Mouse (Mus musculus) 3134 (cell line): ENCODE data around the gene Slc4a7.
"Not testable (repeated sequence)": the region's sequence is repeated elsewhere in the genome, so short reads cannot be mapped to it uniquely, and the experiment has no call there.

Experiments used
- DNase-seq: peaks from one replicate; pipeline ENCODE4 v3.0.0-alpha.2; 2011; ENCODE audit warnings: low spot score; ENCODE audit not compliant: insufficient read length; ENCODE audit errors: extremely low read depth

Gene Slc4a7

GRCm38 (mm10) chr14:14799861-14800260, 97.8 kb downstream of the Slc4a7 start:
- no peak for DNase-seq

- DNase-seq: no peak
These were observed 98.3 kb downstream of the Slc4a7 start for GRCm38 (mm10) chr14:14800332-14800731.

GRCm38 (mm10) chr14:14800810-14801209, 98.7 kb downstream of the Slc4a7 start:
- no peak for DNase-seq

DNA sequence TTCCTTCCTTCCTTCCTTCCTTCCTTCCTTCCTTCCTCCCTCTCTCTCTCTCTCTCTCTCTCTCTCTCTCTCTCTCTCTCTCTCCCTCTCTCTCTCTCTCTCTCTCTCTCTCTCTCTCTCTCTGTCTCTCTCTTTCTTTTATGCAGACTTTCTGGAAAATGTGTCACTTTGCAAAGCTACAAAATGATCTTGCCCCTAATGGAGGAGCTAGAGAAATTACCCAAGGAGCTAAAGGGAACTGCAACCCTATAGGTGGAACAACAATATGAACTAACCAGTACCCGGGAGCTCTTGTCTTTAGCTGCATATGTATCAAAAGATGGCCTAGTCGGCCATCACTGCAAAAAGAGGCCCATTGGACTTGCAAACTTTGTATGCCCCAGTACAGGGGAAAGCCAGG, 101.0 kb downstream of the Slc4a7 start, which contains the start of gene Nek10:
Nek10 (plus strand) TSS at position 301 of the 400 bp plus-strand sequence.
- not testable (repeated sequence) for DNase-seq

DNA sequence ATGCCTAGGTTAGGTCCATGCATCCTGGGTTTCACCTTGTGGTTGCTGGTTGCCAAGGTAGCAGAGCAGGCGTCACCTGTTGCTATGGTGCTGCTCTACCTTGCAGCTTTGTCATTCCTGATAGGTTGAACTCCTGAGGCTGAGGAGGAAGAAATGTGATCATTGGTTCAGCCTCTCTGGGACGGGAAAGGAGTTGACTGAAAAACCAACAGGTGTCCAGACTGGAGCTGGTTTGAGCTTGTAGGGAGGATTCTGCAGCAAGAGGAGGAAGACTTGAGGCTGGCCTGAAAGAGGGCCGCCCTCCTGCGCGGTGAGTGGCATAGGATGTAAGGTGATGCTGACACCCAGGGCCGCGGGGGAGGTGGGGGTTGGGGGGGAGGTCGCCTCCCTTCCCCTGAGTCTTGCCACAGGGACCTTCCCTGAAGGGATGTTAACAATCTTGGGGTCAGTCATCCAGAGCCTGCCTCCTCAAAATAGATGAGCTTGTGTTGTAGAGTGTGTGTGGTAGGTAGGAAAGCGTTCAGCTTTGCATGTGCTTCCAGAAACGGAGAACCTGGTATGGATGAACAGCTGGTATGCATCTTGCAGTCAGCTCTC, 101.9 kb downstream of the Slc4a7 start:
- peak; percentile 11 for DNase-seq

DNA sequence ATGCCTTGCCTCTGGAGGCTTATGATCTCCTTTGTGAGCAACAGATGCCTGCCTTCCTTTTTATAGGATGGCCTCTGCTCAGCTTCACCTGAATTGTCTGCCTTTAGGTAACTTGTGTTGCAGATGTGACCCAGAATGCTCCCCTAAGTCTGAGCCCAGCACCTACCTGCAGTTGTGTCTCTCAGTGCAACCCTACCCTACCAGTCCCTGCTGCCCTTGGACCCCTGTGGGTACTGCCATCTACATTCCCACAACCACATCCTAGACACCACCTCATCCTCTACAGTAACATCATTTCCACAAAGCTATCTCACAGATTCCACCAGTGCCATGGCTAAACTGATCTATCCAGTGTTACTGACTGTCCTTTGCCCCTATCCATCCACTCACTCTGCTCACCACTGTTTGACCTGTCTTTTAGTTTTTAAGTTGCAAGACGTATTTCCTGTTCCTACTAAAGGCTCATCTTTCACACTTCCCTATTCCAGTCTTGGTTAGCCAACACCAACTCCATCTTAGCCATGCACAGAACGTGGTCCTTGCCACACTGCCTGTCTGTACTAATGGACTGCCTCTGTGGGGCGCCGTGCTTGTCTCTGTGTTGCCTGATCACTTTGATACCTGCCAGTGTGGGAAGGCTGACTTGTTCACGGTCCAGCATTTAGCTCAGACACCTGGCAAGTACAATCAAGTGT, 102.6 kb downstream of the Slc4a7 start:
- DNase-seq: no peak

DNA sequence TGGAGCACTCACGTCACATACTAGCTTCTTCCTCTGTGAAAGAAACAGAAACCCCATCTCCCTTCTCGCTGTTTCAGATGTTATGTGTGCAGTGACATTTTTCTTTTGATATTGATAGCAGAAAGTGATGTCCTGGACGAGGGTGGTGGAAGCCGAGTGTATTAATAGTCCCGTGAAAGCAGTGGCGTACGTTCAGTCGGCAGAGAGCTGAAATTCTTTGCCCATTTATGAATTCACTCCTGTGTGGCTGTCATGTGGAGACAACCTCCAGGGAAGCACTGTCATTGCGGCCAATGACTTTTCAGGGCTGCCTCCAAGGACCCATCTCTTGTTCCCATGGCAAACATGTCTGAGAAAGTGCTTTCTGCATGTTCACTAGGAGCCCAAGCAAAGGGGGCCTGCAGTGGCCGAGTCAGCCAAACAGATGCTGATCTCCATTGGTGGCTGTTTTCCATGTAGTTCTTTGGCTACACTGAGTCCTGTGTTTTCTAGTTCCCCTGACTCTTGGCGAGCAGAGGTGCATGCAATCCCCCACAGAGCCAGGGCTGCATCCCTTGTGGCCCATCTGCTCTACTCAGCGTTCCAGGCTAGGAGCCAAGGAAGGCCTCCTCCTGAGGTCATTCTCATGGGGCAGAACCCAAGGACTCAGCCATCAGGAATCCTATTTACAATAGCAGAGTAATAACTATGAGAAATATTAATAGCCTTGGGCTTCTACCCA, 130.6 kb downstream of the Slc4a7 start:
- peak; percentile 43 for DNase-seq

DNA sequence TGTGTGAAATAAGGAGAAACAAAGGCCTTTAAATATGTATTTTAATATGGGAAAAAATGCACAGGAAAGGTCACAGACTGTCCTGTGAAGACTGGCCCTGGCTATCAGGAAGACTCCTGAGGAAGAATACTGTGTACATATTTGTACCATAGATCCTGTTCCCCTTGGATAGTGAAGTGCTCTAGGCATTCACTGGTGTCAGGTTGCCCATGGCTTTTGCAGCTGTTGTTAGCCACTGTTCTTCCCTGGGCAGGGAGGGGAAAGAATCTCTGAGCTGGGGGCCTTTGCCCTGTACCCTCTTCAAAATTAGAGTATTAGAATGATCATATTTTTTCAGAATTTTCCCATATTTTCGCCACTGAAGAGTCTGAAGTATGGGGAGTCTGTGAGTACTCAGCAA, 131.4 kb downstream of the Slc4a7 start:
- no peak for DNase-seq

GRCm38 (mm10) chr14:14834266-14834665, 132.2 kb downstream of the Slc4a7 start:
- no peak for DNase-seq

GRCm38 (mm10) chr14:14837627-14838026, 135.5 kb downstream of the Slc4a7 start:
- DNase-seq: no peak

GRCm38 (mm10) chr14:14838109-14838508, 136.0 kb downstream of the Slc4a7 start:
- DNase-seq: no peak

GRCm38 (mm10) chr14:14842734-14843530, 140.9 kb downstream of the Slc4a7 start:
- peak; percentile 37 for DNase-seq
